Mouse (Mus musculus) thymus, adult 2 months (tissue): Measurements from ENCODE around the gene Msmo1. TPM values are rescaled to one million over a fixed set of nuclear protein-coding genes. Genes with fewer than 3 reads are reported as not detected.

Source experiments
- DNase-seq: peaks from one replicate; pipeline ENCODE4 v3.0.0; 2021
- H3K27ac ChIP-seq: fragments of 200-500 bp; 2 replicates; pipeline ENCODE4 v1.5.1; 2012; ENCODE audit warnings: low read length, control low read depth; ENCODE audit not compliant: control insufficient read depth, insufficient read depth
- H3K27me3 ChIP-seq: fragments of 200-500 bp; 2 replicates; pipeline ENCODE4 v1.6.1; 2012; ENCODE audit warnings: mild to moderate bottlenecking, low read length, moderate library complexity, mixed read lengths; ENCODE audit not compliant: control insufficient read depth, insufficient read depth
- H3K36me3 ChIP-seq: fragments of 200-500 bp; 2 replicates; pipeline ENCODE4 v1.6.1; 2012; ENCODE audit warnings: mild to moderate bottlenecking, low read length, moderate library complexity; ENCODE audit not compliant: control insufficient read depth, insufficient read depth
- H3K4me1 ChIP-seq: fragments of 200-500 bp; replicated peaks from 2 replicates; pipeline ENCODE4 v1.6.1; 2012; ENCODE audit warnings: low read length; ENCODE audit not compliant: control insufficient read depth, insufficient read depth
- H3K4me3 ChIP-seq: fragments of 200-500 bp; 2 replicates; pipeline ENCODE4 v1.5.1; 2012; ENCODE audit warnings: mild to moderate bottlenecking, low read length, control low read depth, moderate library complexity; ENCODE audit not compliant: control insufficient read depth, insufficient read depth
- CTCF ChIP-seq: fragments of 200-500 bp; IDR thresholded peaks from 2 replicates; pipeline ENCODE4 v1.5.1; 2012; ENCODE audit warnings: mild to moderate bottlenecking, control low read depth, low read length, moderate library complexity, borderline replicate concordance; ENCODE audit not compliant: control insufficient read depth, poor library complexity, insufficient read depth; ENCODE audit errors: extremely low read depth
- POLR2A ChIP-seq: fragments of 200-500 bp; IDR thresholded peaks from 2 replicates; pipeline ENCODE4 v1.6.1; 2012; ENCODE audit warnings: mild to moderate bottlenecking, low read length, control low read depth, moderate library complexity; ENCODE audit not compliant: control insufficient read depth, poor library complexity, insufficient read depth; ENCODE audit errors: extremely low read depth
- WGBS: fragments of 180-500 bp; shearing (Covaris S2); methylation state at CpG from one replicate; pipeline ENCODE4 v1.1.7; 2018; 5-methylcytosine and 5-hydroxymethylcytosine counted together
- polyA plus RNA-seq: library from polyadenylated mRNA; depleted of rRNA; stranded (reverse); fragments of >200 nt; gene quantifications from 2 replicates; pipeline ENCODE4 v1.2.3, GENCODE M21; 2012; rRNA removed

Msmo1 gene
- 7.2 and 9.7 TPM in 2 replicates for polyA plus RNA-seq

DNA sequence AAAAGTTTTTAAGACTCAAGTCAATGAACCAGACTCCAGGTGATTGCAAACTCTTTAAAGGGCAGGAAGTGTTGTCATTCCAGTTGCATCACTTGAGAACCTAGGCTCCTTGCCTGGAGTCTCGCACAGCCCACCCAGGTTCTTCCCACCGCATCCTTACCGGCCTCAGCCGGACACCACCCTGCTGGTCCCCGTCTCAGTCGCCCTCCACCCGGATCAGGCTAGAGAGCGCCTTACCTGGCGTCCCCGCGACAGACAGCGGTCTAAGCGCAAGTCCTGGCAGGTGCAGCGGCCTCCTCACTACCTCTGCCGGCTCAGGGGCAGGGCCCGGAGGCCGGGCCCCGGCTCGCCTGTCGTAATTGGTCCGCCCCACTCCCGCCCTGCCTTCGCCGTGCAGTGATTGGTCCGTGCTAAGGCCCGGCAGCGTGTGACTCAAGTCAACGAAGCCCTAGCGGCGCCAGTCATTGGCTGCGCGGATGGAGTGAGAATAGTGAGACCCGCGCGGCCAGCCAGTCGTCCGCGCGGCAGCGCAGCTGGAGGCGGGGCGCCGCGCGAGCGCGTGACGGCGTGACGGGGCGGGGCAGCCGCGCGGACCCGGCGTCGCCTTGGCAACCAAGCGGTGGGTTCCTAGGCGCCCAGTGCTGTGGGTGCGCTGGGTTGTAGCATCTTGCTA lies at the start of gene Msmo1:
Gene Msmo1 (minus strand): TSS at position 522 of the 673 bp plus-strand sequence.
- Histone ChIP-seq H3K27me3 (no peaks in the 10 kb centered on the region), H3K4me3 (peak within 1 kb of the TSS; percentile 79), H3K36me3 (no peaks in the 10 kb centered on the region), H3K4me1 (peaks cover 7% of the 10 kb centered on the region), H3K27ac (no peak within 1 kb of the TSS)
- TF ChIP-seq CTCF, result peak; percentile 76; the same call in 1 of the 2 replicates
- peak; percentile 75 for TF ChIP-seq POLR2A
- peak; percentile 95 for DNase-seq
- WGBS, result 1% methylated on average over 60 of the region's 60 CpGs

DNA sequence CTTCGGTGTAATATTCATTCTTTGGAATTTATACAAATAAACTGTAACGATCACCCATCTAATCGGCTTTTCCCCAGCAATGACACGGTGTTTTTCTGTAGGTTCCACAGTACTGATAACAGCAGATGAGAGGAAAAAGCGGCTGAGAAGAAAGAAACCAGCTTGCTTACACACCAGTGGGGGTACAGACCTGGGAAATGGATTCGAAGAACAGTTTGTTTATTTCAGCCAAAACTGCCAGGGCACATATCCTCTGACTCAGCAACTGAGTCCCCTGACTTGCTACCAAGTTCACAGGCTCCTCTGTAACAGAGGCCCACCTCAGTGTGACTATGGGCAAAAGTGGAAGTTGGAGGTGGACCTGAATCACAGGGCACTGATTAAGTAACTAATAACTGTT lies 48.4 kb upstream of the Msmo1 start:
- no peak for TF ChIP-seq CTCF
- TF ChIP-seq POLR2A, result no peak
- WGBS, result 72% methylated on average over 6 of the region's 6 CpGs
- no peak for DNase-seq
- H3K4me3 ChIP-seq, result no peak overlapping the region
- no peaks in the 10 kb centered on the region for H3K4me1 ChIP-seq
- no peak overlapping the region for H3K27ac ChIP-seq
- H3K36me3 ChIP-seq, result no peaks in the 10 kb centered on the region
- no peaks in the 10 kb centered on the region for H3K27me3 ChIP-seq

GRCm38 (mm10) chr8:64777925-64778324 lies 44.3 kb upstream of the Msmo1 start:
- Histone ChIP-seq H3K4me3 (no peak overlapping the region), H3K36me3 (no peaks in the 10 kb centered on the region), H3K27ac (no peak overlapping the region), H3K27me3 (no peaks in the 10 kb centered on the region), H3K4me1 (no peaks in the 10 kb centered on the region)
- DNase-seq, result no peak
- TF ChIP-seq POLR2A (no peak), CTCF (no peak)
- WGBS, result 93% methylated on average over 9 of the region's 9 CpGs

DNA sequence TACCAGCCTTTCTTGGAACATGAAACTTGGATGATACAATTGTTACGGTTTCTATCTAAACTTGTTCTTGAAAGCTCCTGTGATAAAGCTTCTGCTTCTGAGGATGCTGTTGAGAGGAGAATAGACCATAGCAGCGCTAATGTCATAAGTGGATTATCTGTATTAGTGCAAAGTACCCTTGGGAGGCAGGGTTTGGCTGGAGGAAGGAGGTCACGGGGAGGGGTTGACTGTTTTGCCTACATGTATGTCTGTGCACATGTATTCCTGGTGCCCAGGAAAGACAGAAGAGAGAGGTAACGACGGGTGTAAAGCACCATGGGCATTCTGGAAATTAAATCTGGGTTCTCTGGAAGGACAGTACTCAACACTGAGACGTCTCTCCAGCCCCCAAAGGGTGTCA lies 40.5 kb upstream of the Msmo1 start:
- Histone ChIP-seq H3K27ac (no peak overlapping the region), H3K4me3 (no peak overlapping the region), H3K4me1 (no peaks in the 10 kb centered on the region), H3K36me3 (no peaks in the 10 kb centered on the region), H3K27me3 (no peaks in the 10 kb centered on the region)
- TF ChIP-seq POLR2A (no peak), CTCF (no peak)
- no peak for DNase-seq
- 96% methylated on average over 6 of the region's 6 CpGs for WGBS

DNA sequence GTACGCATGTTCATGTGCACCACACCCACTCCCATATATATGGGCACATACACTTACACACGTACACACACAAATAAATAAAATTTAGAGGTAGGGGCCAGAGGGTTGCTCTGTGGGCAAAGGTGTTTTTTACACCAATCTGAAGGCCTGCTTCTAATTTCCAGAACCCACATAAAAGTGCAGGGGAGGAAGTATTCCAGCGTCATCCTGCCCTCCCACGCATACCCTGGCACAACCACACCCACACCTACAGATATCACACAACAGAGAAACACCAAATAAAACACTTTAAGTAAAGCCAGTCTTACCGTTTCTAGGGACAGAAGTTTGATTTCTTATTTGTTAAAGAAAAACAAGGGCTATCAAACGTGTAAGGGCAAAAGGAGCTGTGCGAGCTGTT lies 37.2 kb upstream of the Msmo1 start:
- Histone ChIP-seq H3K4me3 (no peak overlapping the region), H3K36me3 (no peaks in the 10 kb centered on the region), H3K27me3 (no peaks in the 10 kb centered on the region), H3K4me1 (no peaks in the 10 kb centered on the region), H3K27ac (no peak overlapping the region)
- TF ChIP-seq CTCF (no peak), POLR2A (no peak)
- 85% methylated on average over 7 of the region's 7 CpGs for WGBS
- DNase-seq, result no peak

DNA sequence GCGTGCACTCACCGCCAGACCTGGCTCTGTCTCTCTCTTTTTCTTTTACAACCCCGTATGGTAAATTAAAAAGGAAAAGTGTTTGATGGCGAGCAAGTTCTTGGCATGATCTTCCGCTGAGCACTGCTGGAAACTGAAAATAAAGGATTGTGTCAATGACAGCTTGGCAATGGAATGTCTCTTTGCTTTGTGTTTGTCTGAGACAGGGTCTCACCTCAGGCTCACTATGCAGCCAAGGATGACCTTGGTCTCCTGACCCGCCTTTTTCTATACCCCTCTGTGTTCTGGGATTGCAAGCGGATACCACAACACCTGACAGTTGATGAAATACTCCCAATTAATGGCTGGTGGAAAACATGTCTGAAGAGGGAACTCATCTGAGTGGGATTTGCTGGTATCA lies 36.0 kb upstream of the Msmo1 start:
- Histone ChIP-seq H3K4me1 (no peaks in the 10 kb centered on the region), H3K27ac (no peak overlapping the region), H3K27me3 (no peaks in the 10 kb centered on the region), H3K36me3 (no peaks in the 10 kb centered on the region), H3K4me3 (no peak overlapping the region)
- WGBS, result 91% methylated on average over 7 of the region's 7 CpGs
- DNase-seq, result no peak
- TF ChIP-seq CTCF (no peak), POLR2A (no peak)
